ENCODE assay signal across 25 mouse cellular contexts in genomic region chr11:58917745-58918366, GRCm38 (mm10). TPM values are rescaled to one million over a fixed set of nuclear protein-coding genes. Genes with fewer than 3 reads are reported as not detected.
DNase-seq lines count a peak whose midpoint lies in the region; ATAC-seq and TF ChIP-seq lines count a peak whose summit lies in the region.
"Had no signal": no experiment of that assay in that cellular context is flagged by ENCODE, and none has a peak within 500 bp of the region (broad histone marks: within the 10 kb centered on the region; RNA-seq: fewer than 3 reads in every experiment).

Gene Btnl10, plus strand, starts transcription at chr11:58917908.

- H3K4me3 ChIP-seq in stomach, embryonic 15.5 days (replicated peaks), result no peak within 1 kb of the TSS
- no peak within 1 kb of the TSS for H3K4me3 ChIP-seq in stomach, postnatal 0 days (ENCODE audit: low read depth, low read length)
- H3K4me3 ChIP-seq in liver, postnatal 0 days (ENCODE audit: low read depth, low read length), result peak within 1 kb of the TSS; percentile 62
- no peak within 1 kb of the TSS for H3K4me3 ChIP-seq in hindbrain, embryonic 11.5 days (ENCODE audit: low read depth, low read length)
- H3K4me3 ChIP-seq: embryonic facial prominence, embryonic 12.5 days; intestine, embryonic 15.5 days; kidney, embryonic 15.5 days; layer of hippocampus, adult 2 months; limb, embryonic 10.5 days had no signal

- H3K9ac ChIP-seq in stomach, embryonic 15.5 days, result no peak within 1 kb of the TSS
- H3K9ac ChIP-seq in stomach, postnatal 0 days (ENCODE audit: low read length), result no peak within 1 kb of the TSS
- H3K9ac ChIP-seq in liver, postnatal 0 days (replicated peaks), result peak within 1 kb of the TSS; percentile 72
- H3K9ac ChIP-seq in hindbrain, embryonic 11.5 days (ENCODE audit: low read depth, low read length), result no peak within 1 kb of the TSS
- H3K9ac ChIP-seq: embryonic facial prominence, embryonic 12.5 days; hindbrain, embryonic 14.5 days; intestine, embryonic 15.5 days; kidney, embryonic 15.5 days had no signal

- no peak for TF ChIP-seq EP300 in stomach, postnatal 0 days (optimal IDR thresholded peaks at IDR 0.05)
- peak; percentile 94 for TF ChIP-seq EP300 in liver, postnatal 0 days (IDR thresholded peaks at IDR 0.05; ENCODE audit: low read depth)

- H3K27ac ChIP-seq in stomach, embryonic 15.5 days, result no peak within 1 kb of the TSS
- H3K27ac ChIP-seq in stomach, postnatal 0 days (replicated peaks), result no peak within 1 kb of the TSS
- H3K27ac ChIP-seq in liver, postnatal 0 days (ENCODE audit: low read depth), result peak within 1 kb of the TSS; percentile 92
- H3K27ac ChIP-seq in hindbrain, embryonic 11.5 days (ENCODE audit: low read depth, low read length), result no peak within 1 kb of the TSS
- H3K27ac ChIP-seq: embryonic facial prominence, embryonic 12.5 days; hindbrain, embryonic 14.5 days; intestine, embryonic 15.5 days; kidney, embryonic 15.5 days; layer of hippocampus, adult 2 months; limb, embryonic 10.5 days had no signal

- H3K4me1 ChIP-seq in stomach, embryonic 15.5 days, result peaks cover 7% of the 10 kb centered on the region; the same call in 1 of the 2 replicates
- H3K4me1 ChIP-seq in stomach, postnatal 0 days (replicated peaks; ENCODE audit: control insufficient read depth, insufficient read depth), result 0 out of 2 replicates have a peak, but pooled peaks cover 3% of the 10 kb centered on the region
- peaks cover 22% of the 10 kb centered on the region for H3K4me1 ChIP-seq in liver, postnatal 0 days (ENCODE audit: insufficient read depth)
- no peaks in the 10 kb centered on the region for H3K4me1 ChIP-seq in hindbrain, embryonic 11.5 days (replicated peaks; ENCODE audit: control insufficient read depth, insufficient read depth, low read length)
- H3K4me1 ChIP-seq: embryonic facial prominence, embryonic 12.5 days; intestine, embryonic 15.5 days had no signal

- TF ChIP-seq CTCF in stomach, postnatal 0 days (IDR thresholded peaks at IDR 0.05; ENCODE audit: low read depth), result no peak
- 0 out of 2 replicates have a peak, but pooled peaks have one; percentile 3 for TF ChIP-seq CTCF in liver, postnatal 0 days (IDR thresholded peaks at IDR 0.05; ENCODE audit: low read depth)

- DNase-seq in stomach, postnatal 0 days (ENCODE audit: low spot score), result no peak
- DNase-seq in liver, postnatal 0 days, result peak; percentile 60
- DNase-seq in testis, postnatal 14 days (ENCODE audit: low spot score), result peak; percentile 87
- no peak for DNase-seq in hindbrain, embryonic 11.5 days (ENCODE audit: low spot score)
- DNase-seq in MN1 (ENCODE audit: low spot score), result no peak
- no peak for DNase-seq in lung, postnatal 36 days
- DNase-seq: adrenal gland, adult 2 months; cerebellum, adult 18-20 months; gastrocnemius, postnatal 36 days; heart, postnatal 14 days; lung, adult 2 months; thymus, postnatal 14 days had no signal

- H3K27me3 ChIP-seq in stomach, embryonic 15.5 days (replicated peaks), result no peaks in the 10 kb centered on the region
- no peaks in the 10 kb centered on the region for H3K27me3 ChIP-seq in stomach, postnatal 0 days (ENCODE audit: control insufficient read depth, insufficient read depth, low read length)
- no peaks in the 10 kb centered on the region for H3K27me3 ChIP-seq in liver, postnatal 0 days (ENCODE audit: insufficient read depth, low read length)
- no peaks in the 10 kb centered on the region for H3K27me3 ChIP-seq in hindbrain, embryonic 11.5 days (ENCODE audit: control insufficient read depth, insufficient read depth, low read length)
- H3K27me3 ChIP-seq: embryonic facial prominence, embryonic 12.5 days; intestine, embryonic 15.5 days had no signal

- no peaks in the 10 kb centered on the region for H3K36me3 ChIP-seq in stomach, embryonic 15.5 days
- no peaks in the 10 kb centered on the region for H3K36me3 ChIP-seq in stomach, postnatal 0 days (ENCODE audit: control insufficient read depth, insufficient read depth, low read length)
- H3K36me3 ChIP-seq in liver, postnatal 0 days (replicated peaks; ENCODE audit: insufficient read depth, low read length), result peaks cover 14% of the 10 kb centered on the region
- no peaks in the 10 kb centered on the region for H3K36me3 ChIP-seq in hindbrain, embryonic 11.5 days (ENCODE audit: control insufficient read depth, insufficient read depth, low read length)
- H3K36me3 ChIP-seq: embryonic facial prominence, embryonic 12.5 days; intestine, embryonic 15.5 days; kidney, embryonic 15.5 days; limb, embryonic 10.5 days had no signal

- WGBS in stomach, embryonic 15.5 days, result 80% methylated on average over 12 of the region's 12 CpGs
- WGBS in stomach, postnatal 0 days, result 82% methylated on average over 12 of the region's 12 CpGs
- 51% methylated on average over 12 of the region's 12 CpGs for WGBS in liver, postnatal 0 days (ENCODE audit: insufficient replicate concordance)
- WGBS in hindbrain, embryonic 11.5 days, result 87% methylated on average over 12 of the region's 12 CpGs

- no peaks in the 10 kb centered on the region for H3K9me3 ChIP-seq in stomach, embryonic 15.5 days
- H3K9me3 ChIP-seq in stomach, postnatal 0 days (ENCODE audit: control insufficient read depth, low read length), result no peaks in the 10 kb centered on the region
- no peaks in the 10 kb centered on the region for H3K9me3 ChIP-seq in liver, postnatal 0 days (ENCODE audit: low read length)
- H3K9me3 ChIP-seq in hindbrain, embryonic 11.5 days (ENCODE audit: control insufficient read depth, low read length), result no peaks in the 10 kb centered on the region
- H3K9me3 ChIP-seq: embryonic facial prominence, embryonic 12.5 days; intestine, embryonic 15.5 days; kidney, embryonic 15.5 days; limb, embryonic 10.5 days had no signal

- H3K4me2 ChIP-seq in stomach, embryonic 15.5 days, result no peak within 1 kb of the TSS
- no peak within 1 kb of the TSS for H3K4me2 ChIP-seq in stomach, postnatal 0 days (replicated peaks; ENCODE audit: low read depth)
- peak within 1 kb of the TSS; percentile 68 for H3K4me2 ChIP-seq in liver, postnatal 0 days (ENCODE audit: low read depth, low read length)
- no peak within 1 kb of the TSS for H3K4me2 ChIP-seq in hindbrain, embryonic 11.5 days (replicated peaks; ENCODE audit: low read depth, low read length)
- H3K4me2 ChIP-seq: embryonic facial prominence, embryonic 12.5 days; heart, embryonic 11.5 days; hindbrain, embryonic 14.5 days; intestine, embryonic 15.5 days; kidney, embryonic 15.5 days had no signal

- ATAC-seq in stomach, embryonic 15.5 days (ENCODE audit: insufficient read depth, low FRiP score, low read depth), result peak; percentile 70; the same call in 1 of the 2 replicates
- no peak for ATAC-seq in stomach, postnatal 0 days (ENCODE audit: low FRiP score, low TSS enrichment)
- peak; percentile 66 for ATAC-seq in erythroid progenitor cell, adult 5-6 weeks (replicated peaks; ENCODE audit: low FRiP score, poor library complexity, severe bottlenecking)
- peak; percentile 83 for ATAC-seq in liver, postnatal 0 days
- no peak for ATAC-seq in hindbrain, embryonic 11.5 days (ENCODE audit: low FRiP score)

RNA-seq across cellular contexts. Expression of gene Btnl10, which starts in this region (rescaled TPM):
- polyA plus RNA-seq in stomach, embryonic 15.5 days (2015; fragmentation: Nextera tagmentation; extraction: Ambion mirVana), result 0.59 and 0.95 TPM in 2 replicates
- 0.04 TPM in 1 of 2 replicates, not detected in the other for polyA plus RNA-seq in stomach, postnatal 0 days (2015; fragmentation: Nextera tagmentation; extraction: Ambion mirVana)
- 407 and 422 TPM in 2 replicates for total RNA-seq in erythroid progenitor cell, adult 5-6 weeks (2015; ENCODE audit: low replicate concordance)
- total RNA-seq in erythroid progenitor cell, adult 5-6 weeks (2017; ENCODE audit: low replicate concordance), result 484 and 553 TPM in 2 replicates
- polyA plus RNA-seq in liver, postnatal 0 days (2015; fragmentation: Nextera tagmentation; extraction: Ambion mirVana), result 7.9 and 9.9 TPM in 2 replicates
- polyA plus RNA-seq in hindbrain, embryonic 11.5 days (2014; fragmentation: Nextera tagmentation; extraction: Ambion mirVana), result not detected in 2 replicates
- total RNA-seq: gastrocnemius, postnatal 36 days; heart, postnatal 14 days; layer of hippocampus, adult 2 months; left cerebral cortex, adult 18-20 months had no signal
- polyA plus RNA-seq: adrenal gland, adult 2 months; cortical plate, adult 2 months; embryonic facial prominence, embryonic 12.5 days; forebrain, embryonic 11.5 days; hindbrain, embryonic 14.5 days; neural tube, embryonic 11.5 days had no signal

Comparison
In these comparisons a context has a peak if more than half of its experiments do, and no peak if none do; other contexts are left out.
1. Peak in ATAC-seq in stomach, embryonic 15.5 days; RNA of the gene not detected or under 1 TPM.
2. ATAC-seq: peak in erythroid progenitor cell, adult 5-6 weeks (single experiment) and liver, postnatal 0 days (single experiment); none in stomach, postnatal 0 days (single experiment) and hindbrain, embryonic 11.5 days (single experiment).
3. DNase-seq: peak in liver, postnatal 0 days (single experiment) and testis, postnatal 14 days (single experiment); none in stomach, postnatal 0 days (single experiment), hindbrain, embryonic 11.5 days (single experiment), MN1 (single experiment) and lung, postnatal 36 days (single experiment).